Mouse (Mus musculus): ENCODE data around the gene Rasgef1c. TPM values are rescaled to one million over a fixed set of nuclear protein-coding genes. Genes with fewer than 3 reads are reported as not detected.

Rasgef1c gene
- total and polyA plus RNA-seq, 3 experiments, result 0.12 to 0.15 TPM; not detected in 1

GRCm38 (mm10) chr11:49919304-49919703 is 17.7 kb downstream of the Rasgef1c start (continued):
- TF ChIP-seq MYC (IDR thresholded peaks at IDR 0.05; ENCODE audit: low read depth, low read length), result 0 out of 2 replicates have a peak, but pooled peaks have one; percentile 49
- no peak for TF ChIP-seq HCFC1 (IDR thresholded peaks at IDR 0.05; ENCODE audit: low read depth, low read length)
- peak; percentile 57 to 61; a peak in 3 of 4 replicates for TF ChIP-seq EP300 (IDR thresholded peaks at IDR 0.05; ENCODE audit: low read depth in 1 of 2, low read length in 2 of 2)
- peak; percentile 74 for TF ChIP-seq GATA1 (IDR thresholded peaks at IDR 0.05; ENCODE audit: low read depth, low read length)

- Histone ChIP-seq H3K27ac (ENCODE audit: control insufficient read depth, low read depth, low read length) (no peak overlapping the region), H3K27me3 (ENCODE audit: control insufficient read depth in 1 of 2, insufficient read depth in 2 of 2, low read length in 2 of 2) (no peaks in the 10 kb centered on the region)
Observed at GRCm38 (mm10) chr11:49923539-49923938, 21.9 kb downstream of the Rasgef1c start.

GRCm38 (mm10) chr11:49926183-49926582 is 24.5 kb downstream of the Rasgef1c start:
- H3K36me3 ChIP-seq (ENCODE audit: control insufficient read depth in 1 of 2, insufficient read depth in 2 of 2, low read length in 2 of 2), result peaks cover 0 to 9% of the 10 kb centered on the region in 2 experiments; a peak in 2 of 4 replicates
- H3K4me1 ChIP-seq (ENCODE audit: control insufficient read depth in 1 of 2, insufficient read depth in 2 of 2, low read length in 2 of 2), result peaks cover 3 to 9% of the 10 kb centered on the region in 2 experiments; a peak in 3 of 4 replicates
- H3K4me3 ChIP-seq (ENCODE audit: control insufficient read depth in 1 of 2, insufficient read depth in 1 of 2, low read depth in 2 of 2, low read length in 2 of 2), result no peak overlapping the region
- H3K27me3 ChIP-seq (ENCODE audit: control insufficient read depth in 1 of 2, insufficient read depth in 2 of 2, low read length in 2 of 2), result 0 out of 4 replicates have a peak, but pooled peaks cover 0 to 2% of the 10 kb centered on the region in 2 experiments
- no peaks in the 10 kb centered on the region for H3K79me2 ChIP-seq (ENCODE audit: control insufficient read depth, insufficient read depth, low read length, poor library complexity)
- no peaks in the 10 kb centered on the region for H3K9me3 ChIP-seq (replicated peaks; ENCODE audit: insufficient read depth, low read length)
- H3K9ac ChIP-seq (ENCODE audit: control insufficient read depth, low read depth, low read length, poor library complexity, severe bottlenecking), result no peak overlapping the region
- peak; percentile 75 for DNase-seq (ENCODE audit: low read depth, low spot score)
- no peak overlapping the region for H3K27ac ChIP-seq (ENCODE audit: control insufficient read depth, low read depth, low read length)
- no peak for TF ChIP-seq POLR2AphosphoS5 (IDR thresholded peaks at IDR 0.05; ENCODE audit: borderline replicate concordance, low read depth, low read length)
- no peak for TF ChIP-seq MAZ (IDR thresholded peaks at IDR 0.05; ENCODE audit: low read depth, low read length)
- peak in 1 of 2 experiments; percentile 22; a peak in 1 of 4 replicates for TF ChIP-seq EP300 (IDR thresholded peaks at IDR 0.05; ENCODE audit: low read depth in 1 of 2, low read length in 2 of 2)
- TF ChIP-seq TAL1 (IDR thresholded peaks at IDR 0.05; ENCODE audit: low read length), result 0 out of 2 replicates have a peak, but pooled peaks have one; percentile 11
- 0 out of 2 replicates have a peak, but pooled peaks have one; percentile 14 for TF ChIP-seq RCOR1 (IDR thresholded peaks at IDR 0.05; ENCODE audit: low read depth, low read length)
- no peak for TF ChIP-seq RAD21 (IDR thresholded peaks at IDR 0.05; ENCODE audit: low read depth, low read length)
- peak; percentile 48; the same call in 1 of the 2 replicates for TF ChIP-seq ETS1 (IDR thresholded peaks at IDR 0.05; ENCODE audit: low read depth, low read length)

More at GRCm38 (mm10) chr11:49923539-49923938, 21.9 kb downstream of the Rasgef1c start:
- Histone ChIP-seq H3K9ac (ENCODE audit: control insufficient read depth, low read depth, low read length, poor library complexity, severe bottlenecking) (no peak overlapping the region), H3K4me3 (ENCODE audit: control insufficient read depth in 1 of 2, insufficient read depth in 1 of 2, low read depth in 2 of 2, low read length in 2 of 2) (no peak overlapping the region), H3K36me3 (ENCODE audit: control insufficient read depth in 1 of 2, insufficient read depth in 2 of 2, low read length in 2 of 2) (peaks cover 0 to 14% of the 10 kb centered on the region in 2 experiments; a peak in 2 of 4 replicates), H3K4me1 (ENCODE audit: control insufficient read depth in 1 of 2, insufficient read depth in 2 of 2, low read length in 2 of 2) (peaks cover 3 to 22% of the 10 kb centered on the region in 2 experiments; a peak in 3 of 4 replicates), H3K9me3 (replicated peaks; ENCODE audit: insufficient read depth, low read length) (no peaks in the 10 kb centered on the region), H3K79me2 (ENCODE audit: control insufficient read depth, insufficient read depth, low read length, poor library complexity) (no peaks in the 10 kb centered on the region)
- no peak for DNase-seq (ENCODE audit: low read depth, low spot score)
- no peak for TF ChIP-seq POLR2AphosphoS5 (IDR thresholded peaks at IDR 0.05; ENCODE audit: borderline replicate concordance, low read depth, low read length)
- no peak for TF ChIP-seq RCOR1 (IDR thresholded peaks at IDR 0.05; ENCODE audit: low read depth, low read length)
- TF ChIP-seq NELFE (IDR thresholded peaks at IDR 0.05; ENCODE audit: low read depth, low read length), result no peak
- TF ChIP-seq CHD2 (IDR thresholded peaks at IDR 0.05; ENCODE audit: low read length), result no peak
- no peak for TF ChIP-seq EP300 (IDR thresholded peaks at IDR 0.05; ENCODE audit: low read depth in 1 of 2, low read length in 2 of 2)
- TF ChIP-seq USF1 (IDR thresholded peaks at IDR 0.05; ENCODE audit: low read depth, low read length), result no peak
- no peak for TF ChIP-seq E2F4 (IDR thresholded peaks at IDR 0.05; ENCODE audit: borderline replicate concordance, low read depth, low read length)
- TF ChIP-seq GABPA (IDR thresholded peaks at IDR 0.05; ENCODE audit: low read depth, low read length), result no peak
- no peak for TF ChIP-seq MYC (IDR thresholded peaks at IDR 0.05; ENCODE audit: low read depth, low read length)
- TF ChIP-seq ZC3H11A (IDR thresholded peaks at IDR 0.05; ENCODE audit: low read depth, low read length), result no peak
- TF ChIP-seq GATA1 (IDR thresholded peaks at IDR 0.05; ENCODE audit: low read depth, low read length), result no peak
- TF ChIP-seq MAFK (IDR thresholded peaks at IDR 0.05; ENCODE audit: borderline replicate concordance, low read depth, low read length), result no peak
- TF ChIP-seq MAX (IDR thresholded peaks at IDR 0.05; ENCODE audit: low read length), result no peak
- no peak for TF ChIP-seq TCF12 (IDR thresholded peaks at IDR 0.05; ENCODE audit: low read depth, low read length)
- TF ChIP-seq ETS1 (IDR thresholded peaks at IDR 0.05; ENCODE audit: low read depth, low read length), result no peak
- TF ChIP-seq TBP (IDR thresholded peaks at IDR 0.05; ENCODE audit: low read depth, low read length), result no peak
- no peak for TF ChIP-seq USF2 (IDR thresholded peaks at IDR 0.05; ENCODE audit: borderline replicate concordance in 1 of 2, insufficient read depth in 1 of 2, low read depth in 1 of 2, low read length in 2 of 2)
- TF ChIP-seq KAT2A (conservative IDR thresholded peaks at IDR 0.05; ENCODE audit: low read depth, low read length), result no peak

Measured in MEL (cell line).